Mouse (Mus musculus) heart, embryonic 12.5 days (tissue): ENCODE measurements around the gene Cbx7. TPM values are rescaled to one million over a fixed set of nuclear protein-coding genes. Genes with fewer than 3 reads are reported as not detected.

ENCODE experiments used
- ATAC-seq: fragments of 200-750 bp; cut with Nextera tagmentation; 2 replicates; pipeline ENCODE4 v1.8.0; 2017; ENCODE audit warnings: moderate TSS enrichment, moderate library complexity; ENCODE audit not compliant: insufficient number of reproducible peaks, low FRiP score
- H3K27ac ChIP-seq: fragments of 300-500 bp; sonication (generic); 2 replicates; pipeline ENCODE4 v1.5.1; 2016; ENCODE audit warnings: mild to moderate bottlenecking, moderate library complexity; ENCODE audit not compliant: poor library complexity, severe bottlenecking
- H3K27me3 ChIP-seq: fragments of 300-500 bp; sonication (generic); replicated peaks from 2 replicates; pipeline ENCODE4 v1.6.1; 2016; ENCODE audit warnings: mild to moderate bottlenecking, moderate library complexity
- H3K36me3 ChIP-seq: fragments of 300-500 bp; sonication (generic); 2 replicates; pipeline ENCODE4 v1.6.1; 2016; ENCODE audit warnings: mild to moderate bottlenecking, moderate library complexity
- H3K4me1 ChIP-seq: fragments of 300-500 bp; sonication (generic); replicated peaks from 2 replicates; pipeline ENCODE4 v1.6.1; 2016; ENCODE audit warnings: mild to moderate bottlenecking
- H3K4me2 ChIP-seq: fragments of 300-500 bp; sonication (generic); 2 replicates; pipeline ENCODE4 v1.6.1; 2016; ENCODE audit warnings: mild to moderate bottlenecking, moderate library complexity
- H3K4me3 ChIP-seq: fragments of 300-500 bp; sonication (generic); 2 replicates; pipeline ENCODE4 v1.5.1; 2016; ENCODE audit warnings: mild to moderate bottlenecking
- H3K9ac ChIP-seq: fragments of 300-500 bp; sonication (generic); 2 replicates; pipeline ENCODE4 v1.6.1; 2016; ENCODE audit warnings: mild to moderate bottlenecking, moderate library complexity
- H3K9me3 ChIP-seq: fragments of 300-500 bp; sonication (generic); replicated peaks from 2 replicates; pipeline ENCODE4 v1.6.1; 2016; ENCODE audit warnings: mild to moderate bottlenecking, moderate library complexity
- WGBS: fragments of 180-500 bp; shearing (Covaris S2); methylation state at CpG from one replicate; pipeline ENCODE4 v1.1.7; 2016; 5-methylcytosine and 5-hydroxymethylcytosine counted together
- polyA plus RNA-seq: library from polyadenylated mRNA; unstranded; fragments of >200 nt; fragmentation: Nextera tagmentation; extraction: Ambion mirVana; gene quantifications from 2 replicates; pipeline ENCODE4 v1.2.1, GENCODE M21; 2016

Gene Cbx7
- polyA plus RNA-seq, 1 experiment from 2014 or later = 1.4 TPM

DNA sequence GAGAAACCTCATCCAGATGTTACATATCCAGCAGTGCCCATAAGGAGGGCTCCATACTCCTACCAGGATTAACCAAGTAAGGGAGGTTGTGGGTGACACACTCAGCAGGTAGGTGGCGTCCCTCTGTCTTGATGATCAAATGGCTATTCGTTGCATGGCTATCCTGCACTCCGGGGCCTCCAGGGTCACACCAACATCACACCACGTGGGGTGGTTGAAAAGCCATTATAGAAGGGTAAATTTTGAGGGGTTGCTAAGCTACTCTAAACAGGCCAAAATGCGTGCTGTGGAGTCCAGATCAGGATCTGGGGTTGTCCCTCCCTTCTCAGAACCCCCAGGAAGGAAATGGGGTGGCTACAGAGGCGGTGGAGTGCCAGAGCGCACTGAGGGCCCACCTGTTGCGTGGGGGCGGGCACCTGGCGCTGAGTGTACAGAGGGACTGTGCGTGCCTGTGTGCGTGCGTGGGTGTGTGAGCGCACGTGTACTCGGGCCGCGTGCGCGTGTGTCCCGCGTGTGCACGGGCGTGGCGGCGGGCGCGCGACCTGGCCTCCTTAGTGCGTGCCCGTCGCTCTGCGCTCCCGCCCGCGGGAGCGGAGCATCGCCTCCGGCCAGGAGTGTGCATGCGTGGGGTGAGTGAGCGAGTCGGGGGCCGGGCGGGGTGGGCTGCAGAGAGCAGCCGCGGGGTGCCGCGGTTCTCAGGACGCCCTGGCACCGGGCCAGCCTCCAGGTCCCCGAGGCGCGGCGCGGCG, 41.0 kb upstream of the Cbx7 start:
- Histone ChIP-seq H3K9ac (peak overlapping the region; percentile 81), H3K4me1 (peaks cover 39% of the 10 kb centered on the region), H3K4me2 (peak overlapping the region; percentile 98), H3K9me3 (no peaks in the 10 kb centered on the region), H3K27ac (no peak overlapping the region), H3K27me3 (peaks cover 76% of the 10 kb centered on the region), H3K4me3 (peak overlapping the region; percentile 63), H3K36me3 (no peaks in the 10 kb centered on the region)
- WGBS = 2% methylated on average over 53 of the region's 56 CpGs
- peak; percentile 16; the same call in 1 of the 2 replicates for ATAC-seq

DNA sequence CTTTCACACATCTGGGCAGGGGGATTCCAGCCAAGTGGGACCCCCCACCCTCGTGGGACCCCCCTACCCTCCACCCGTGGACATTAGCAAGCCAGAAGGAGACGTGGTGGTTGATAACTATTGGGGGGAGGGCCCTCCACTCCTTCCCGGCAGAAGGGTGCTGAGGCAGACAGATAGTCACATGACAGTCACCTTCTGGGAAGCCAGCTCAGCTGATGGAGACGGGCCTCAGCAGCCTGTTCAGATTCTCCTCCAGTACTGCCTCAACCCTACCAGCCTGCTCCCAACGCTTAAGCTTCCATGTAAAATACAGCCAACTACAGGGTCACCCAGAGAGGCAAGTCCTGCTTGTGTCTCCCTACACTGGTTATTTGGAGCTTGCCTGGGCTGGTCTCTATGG, 40.3 kb upstream of the Cbx7 start:
- Histone ChIP-seq H3K9me3 (no peaks in the 10 kb centered on the region), H3K36me3 (no peaks in the 10 kb centered on the region), H3K4me1 (peaks cover 45% of the 10 kb centered on the region), H3K4me2 (peak overlapping the region; percentile 98; the same call in 1 of the 2 replicates), H3K9ac (no peak overlapping the region), H3K27me3 (peaks cover 72% of the 10 kb centered on the region), H3K27ac (no peak overlapping the region), H3K4me3 (no peak overlapping the region)
- WGBS = 31% methylated on average over 6 of the region's 6 CpGs
- ATAC-seq = no peak

DNA sequence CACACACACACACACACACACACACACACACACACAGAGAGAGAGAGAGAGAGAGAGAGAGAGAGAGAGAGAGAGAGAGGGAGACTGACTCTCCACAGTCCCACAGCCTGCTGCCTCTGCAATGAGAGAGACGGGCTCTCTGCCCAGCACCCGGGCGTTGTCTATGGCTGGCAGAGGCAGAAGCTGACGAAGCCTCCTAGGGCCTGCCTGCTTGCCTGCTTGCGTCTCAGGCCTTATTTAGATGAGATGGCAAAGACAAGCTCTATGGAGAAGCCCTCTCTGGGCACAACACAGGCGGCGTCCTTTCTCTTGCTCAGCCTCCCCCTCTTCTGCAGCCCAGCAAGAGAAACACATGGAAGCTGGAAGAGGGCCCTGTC, 39.3 kb upstream of the Cbx7 start:
- Histone ChIP-seq H3K4me2 (no peak overlapping the region), H3K4me1 (peaks cover 55% of the 10 kb centered on the region), H3K27ac (no peak overlapping the region), H3K27me3 (peaks cover 62% of the 10 kb centered on the region), H3K36me3 (no peaks in the 10 kb centered on the region), H3K4me3 (no peak overlapping the region), H3K9me3 (no peaks in the 10 kb centered on the region), H3K9ac (no peak overlapping the region)
- no peak for ATAC-seq
- WGBS = 46% methylated on average over 7 of the region's 7 CpGs

DNA sequence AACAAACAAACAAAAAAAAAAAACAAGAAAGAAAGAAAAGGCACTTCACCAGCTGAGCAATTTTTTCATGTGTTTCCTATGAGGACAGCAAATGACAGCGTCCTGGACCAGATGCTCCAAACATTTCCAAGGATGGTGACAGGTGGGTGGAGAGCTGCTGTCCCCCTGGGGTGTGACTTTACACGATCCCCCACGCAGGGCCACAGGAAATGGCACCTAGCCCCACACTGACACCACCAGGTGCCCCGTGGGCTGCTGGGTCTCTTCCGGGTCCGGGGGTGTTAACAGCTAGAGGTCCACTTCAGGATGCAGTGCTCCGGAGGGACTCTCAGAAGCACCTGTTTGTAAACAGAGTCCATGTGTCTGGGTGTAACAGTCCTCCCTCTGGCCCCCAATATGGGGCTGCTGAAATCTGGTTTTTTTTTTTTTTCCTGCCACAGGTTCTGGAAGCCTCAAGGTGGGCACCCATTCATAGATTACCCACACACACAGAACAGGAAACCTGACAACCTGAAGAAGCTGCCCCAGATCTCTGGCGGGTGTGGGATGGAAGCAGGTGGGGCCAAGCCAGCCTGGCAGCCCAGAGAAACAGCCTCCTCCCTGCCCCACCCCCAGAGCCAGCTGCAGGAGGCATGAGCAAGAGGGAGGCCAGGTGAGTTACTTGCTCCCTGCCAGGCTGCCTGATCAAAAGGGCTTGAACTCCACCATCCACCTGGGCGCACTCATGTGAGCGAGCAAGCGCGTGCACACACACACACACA, 38.7 kb upstream of the Cbx7 start:
- 44% methylated on average over 10 of the region's 12 CpGs for WGBS
- Histone ChIP-seq H3K9ac (no peak overlapping the region), H3K4me3 (no peak overlapping the region), H3K4me1 (peaks cover 56% of the 10 kb centered on the region), H3K9me3 (no peaks in the 10 kb centered on the region), H3K4me2 (no peak overlapping the region), H3K36me3 (no peaks in the 10 kb centered on the region), H3K27ac (no peak overlapping the region), H3K27me3 (peaks cover 56% of the 10 kb centered on the region)
- ATAC-seq = no peak

DNA sequence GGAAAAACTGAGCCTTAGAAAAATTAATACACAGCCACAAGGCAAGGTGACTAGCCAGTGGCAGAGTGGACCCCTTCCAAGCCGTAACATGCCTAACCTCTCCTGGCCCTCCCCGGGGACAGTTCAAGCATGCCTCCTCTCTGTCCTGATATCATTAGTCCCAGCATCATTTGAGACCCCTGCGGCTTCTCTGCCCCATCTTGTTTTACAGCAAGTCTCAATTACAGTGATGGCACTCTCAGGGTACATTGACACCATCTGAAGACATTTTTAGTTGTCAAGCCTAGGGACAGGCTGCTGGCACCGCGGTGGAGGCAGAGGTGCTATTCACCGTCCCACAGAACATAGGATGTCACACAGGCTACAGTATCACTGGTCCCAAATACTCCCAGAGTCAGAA, 37.5 kb upstream of the Cbx7 start:
- Histone ChIP-seq H3K4me3 (no peak overlapping the region), H3K9me3 (no peaks in the 10 kb centered on the region), H3K36me3 (no peaks in the 10 kb centered on the region), H3K9ac (no peak overlapping the region), H3K27ac (no peak overlapping the region), H3K4me1 (peaks cover 60% of the 10 kb centered on the region), H3K4me2 (no peak overlapping the region), H3K27me3 (peaks cover 46% of the 10 kb centered on the region)
- no peak for ATAC-seq
- WGBS = 83% methylated on average over 6 of the region's 6 CpGs

DNA sequence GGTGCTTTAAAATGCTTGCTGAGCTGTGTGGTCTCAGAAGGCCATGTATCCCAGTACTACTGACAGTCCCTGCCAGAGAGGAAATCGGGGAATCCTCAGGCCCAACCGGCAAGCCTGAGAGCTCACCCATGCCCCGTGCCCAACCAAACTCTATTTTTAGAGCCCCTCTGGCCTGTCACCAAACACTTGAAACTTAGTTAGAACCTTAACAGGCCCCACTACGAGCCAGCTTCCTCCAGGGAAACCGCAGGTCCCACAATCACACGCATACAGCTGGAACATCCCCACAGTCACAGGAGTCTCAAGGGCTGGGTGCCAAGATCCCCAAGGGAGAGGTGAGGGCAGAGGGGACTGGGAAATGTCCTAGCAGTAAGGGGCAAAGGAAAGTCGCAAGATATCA, 35.2 kb upstream of the Cbx7 start:
- Histone ChIP-seq H3K9me3 (no peaks in the 10 kb centered on the region), H3K4me3 (no peak overlapping the region), H3K27me3 (peaks cover 24% of the 10 kb centered on the region), H3K4me1 (peaks cover 45% of the 10 kb centered on the region), H3K4me2 (peak overlapping the region; percentile 27), H3K9ac (no peak overlapping the region), H3K27ac (peak overlapping the region; percentile 54), H3K36me3 (no peaks in the 10 kb centered on the region)
- WGBS = 11% methylated on average over 7 of the region's 7 CpGs
- peak; percentile 40; the same call in 1 of the 2 replicates for ATAC-seq

DNA sequence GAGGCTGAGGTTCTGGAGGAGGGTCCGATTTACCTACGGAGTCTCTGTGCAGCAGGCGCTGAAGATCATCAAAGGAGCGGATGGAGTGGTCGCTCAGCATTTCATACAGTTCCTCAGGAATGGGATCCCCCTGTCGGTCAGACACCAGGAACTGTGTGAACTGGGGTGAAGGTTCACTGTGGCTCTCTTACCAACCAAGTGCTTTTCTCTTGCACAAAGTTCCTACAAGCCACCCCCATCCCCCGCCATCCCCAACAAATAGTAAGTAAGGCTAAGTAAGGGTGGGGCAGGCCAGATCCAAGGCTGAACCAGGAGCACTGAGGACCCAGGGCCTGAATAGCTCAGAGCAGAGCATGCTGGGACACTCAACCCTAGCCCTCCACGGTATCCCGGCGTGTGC, 34.5 kb upstream of the Cbx7 start:
- ATAC-seq = no peak
- H3K36me3 ChIP-seq = no peaks in the 10 kb centered on the region
- peaks cover 51% of the 10 kb centered on the region for H3K4me1 ChIP-seq
- peaks cover 17% of the 10 kb centered on the region for H3K27me3 ChIP-seq
- H3K4me3 ChIP-seq = no peak overlapping the region
- peak overlapping the region; percentile 27; the same call in 1 of the 2 replicates for H3K4me2 ChIP-seq
- 61% methylated on average over 10 of the region's 10 CpGs for WGBS
- H3K9me3 ChIP-seq = no peaks in the 10 kb centered on the region
- peak overlapping the region; percentile 53; the same call in 1 of the 2 replicates for H3K27ac ChIP-seq
- peak overlapping the region; percentile 18; the same call in 1 of the 2 replicates for H3K9ac ChIP-seq

DNA sequence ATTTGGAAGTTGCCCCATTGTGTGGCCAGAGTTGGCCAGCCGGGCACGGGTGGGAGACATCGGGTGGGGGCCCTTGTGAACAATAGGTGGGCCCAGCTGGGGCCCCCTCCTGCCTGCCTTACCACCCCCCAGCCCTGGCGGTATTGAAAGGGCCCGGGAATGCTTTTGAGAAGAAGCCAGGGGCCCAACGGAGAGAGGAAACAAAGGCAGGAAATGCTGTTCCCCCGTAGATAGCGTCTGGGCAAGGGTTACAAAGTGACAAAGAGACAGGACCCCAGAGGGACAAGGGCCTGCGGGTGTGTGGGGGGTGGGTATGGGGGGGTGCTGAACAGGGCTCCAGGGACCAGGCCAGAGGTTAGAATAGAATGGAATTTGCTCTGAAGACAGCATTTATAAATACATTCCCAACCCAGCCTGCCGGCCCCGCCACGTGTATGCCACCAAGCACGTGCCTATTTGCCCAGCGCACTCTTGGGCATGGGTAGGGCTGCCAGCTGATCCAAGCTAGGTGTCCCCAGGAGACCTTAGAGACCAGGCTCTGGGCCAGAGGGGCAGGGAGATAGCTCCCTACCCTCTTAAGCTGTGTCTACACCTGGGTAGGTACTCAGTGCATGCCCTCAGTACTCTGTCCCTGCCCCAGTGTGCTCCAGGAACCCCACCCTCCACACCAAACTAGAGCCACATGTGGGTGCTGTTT, 33.9 kb upstream of the Cbx7 start:
- H3K4me3 ChIP-seq = no peak overlapping the region
- peak overlapping the region; percentile 11; the same call in 1 of the 2 replicates for H3K4me2 ChIP-seq
- H3K9me3 ChIP-seq = no peaks in the 10 kb centered on the region
- 0 out of 2 replicates have a peak, but pooled peaks have one; percentile 33 for ATAC-seq
- peak overlapping the region; percentile 18 for H3K9ac ChIP-seq
- 38% methylated on average over 14 of the region's 14 CpGs for WGBS
- H3K4me1 ChIP-seq = peaks cover 50% of the 10 kb centered on the region
- H3K27ac ChIP-seq = no peak overlapping the region
- peaks cover 11% of the 10 kb centered on the region; the same call in 1 of the 2 replicates for H3K27me3 ChIP-seq
- no peaks in the 10 kb centered on the region for H3K36me3 ChIP-seq

DNA sequence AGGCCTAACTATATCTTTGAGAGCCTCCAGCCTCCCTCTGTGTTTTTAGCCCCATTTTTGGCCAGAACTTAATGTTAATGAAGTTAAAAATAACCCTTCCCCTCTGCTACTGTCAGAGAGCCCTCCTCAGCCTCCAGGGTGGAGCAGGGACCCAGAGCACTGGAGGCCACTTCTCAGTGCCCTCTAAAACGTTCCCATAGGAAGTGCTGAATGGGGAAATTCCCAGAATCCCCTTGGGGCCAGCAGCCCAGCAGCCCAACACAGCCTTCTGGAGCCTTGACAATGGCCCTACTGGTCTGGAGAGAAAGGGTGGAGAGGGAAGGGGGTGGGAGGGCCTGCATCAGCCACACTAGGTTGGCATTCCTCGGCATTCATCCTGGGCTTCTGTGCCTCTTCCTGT, 32.7 kb upstream of the Cbx7 start:
- WGBS = 40% methylated on average over 2 of the region's 2 CpGs

DNA sequence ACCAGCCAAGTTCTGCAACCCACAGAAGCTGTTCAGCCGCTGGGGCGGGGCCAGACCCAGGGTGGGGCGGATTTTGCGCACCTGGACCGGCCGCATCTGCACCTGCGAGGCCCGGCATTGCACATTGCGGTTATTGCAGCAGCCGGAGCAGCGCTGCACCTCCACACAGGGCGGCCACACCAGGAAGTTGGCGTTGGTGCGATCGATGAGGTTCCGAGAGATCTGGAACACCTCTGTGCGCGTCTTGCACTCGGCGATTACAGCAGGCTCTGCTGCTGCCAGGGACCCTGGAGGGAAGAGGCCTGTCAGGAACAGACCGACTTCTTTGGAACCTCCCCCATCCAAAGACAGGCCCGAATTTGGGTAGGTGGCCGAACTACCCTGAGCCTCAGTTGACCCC, 30.7 kb upstream of the Cbx7 start:
- Histone ChIP-seq H3K36me3 (no peaks in the 10 kb centered on the region), H3K4me1 (peaks cover 48% of the 10 kb centered on the region)
- WGBS = 89% methylated on average over 23 of the region's 23 CpGs

More for the DNA sequence above, 32.7 kb upstream of the Cbx7 start:
- Histone ChIP-seq H3K27me3 (peaks cover 6% of the 10 kb centered on the region; the same call in 1 of the 2 replicates), H3K9ac (no peak overlapping the region), H3K4me1 (peaks cover 50% of the 10 kb centered on the region), H3K4me2 (no peak overlapping the region), H3K36me3 (no peaks in the 10 kb centered on the region), H3K27ac (no peak overlapping the region), H3K9me3 (no peaks in the 10 kb centered on the region), H3K4me3 (no peak overlapping the region)
- ATAC-seq = no peak

DNA sequence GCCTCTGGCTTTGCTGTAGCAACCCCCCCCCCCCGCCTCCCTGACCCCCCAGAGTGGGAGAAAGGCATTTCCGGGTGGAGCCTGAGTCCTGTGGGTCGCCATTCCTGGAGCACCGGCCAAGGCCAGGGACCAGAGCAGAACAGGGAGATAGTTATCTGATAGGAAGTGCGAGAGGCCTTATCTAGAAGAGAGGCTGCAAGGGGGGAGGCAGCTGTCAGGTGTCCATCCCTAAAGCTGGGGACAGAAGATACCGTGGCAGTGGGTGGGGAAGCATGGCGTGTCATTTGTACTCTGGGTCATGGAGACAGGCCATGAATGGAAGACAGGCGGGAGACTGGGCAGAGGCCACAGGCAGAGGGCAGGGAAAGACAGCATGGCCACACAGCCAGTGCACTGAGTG, 29.8 kb upstream of the Cbx7 start:
- no peak overlapping the region for H3K9ac ChIP-seq
- whole genome bisulfite sequencing = 22% methylated on average over 8 of the region's 8 CpGs
- ATAC-seq = no peak
- H3K36me3 ChIP-seq = no peaks in the 10 kb centered on the region
- no peaks in the 10 kb centered on the region for H3K9me3 ChIP-seq
- H3K27me3 ChIP-seq = 0 out of 2 replicates have a peak, but pooled peaks cover 4% of the 10 kb centered on the region
- H3K27ac ChIP-seq = no peak overlapping the region
- H3K4me2 ChIP-seq = no peak overlapping the region
- peaks cover 39% of the 10 kb centered on the region for H3K4me1 ChIP-seq
- H3K4me3 ChIP-seq = no peak overlapping the region

More for the DNA sequence above, 30.7 kb upstream of the Cbx7 start:
- H3K4me3 ChIP-seq = no peak overlapping the region
- H3K9ac ChIP-seq = no peak overlapping the region
- H3K27me3 ChIP-seq = 0 out of 2 replicates have a peak, but pooled peaks cover 3% of the 10 kb centered on the region
- ATAC-seq = no peak
- no peak overlapping the region for H3K27ac ChIP-seq
- H3K9me3 ChIP-seq = no peaks in the 10 kb centered on the region
- no peak overlapping the region for H3K4me2 ChIP-seq
